Mouse (Mus musculus) bone marrow, adult 2 months (tissue): Measurements from ENCODE around the gene Ube2g1. TPM values are rescaled to one million over a fixed set of nuclear protein-coding genes. Genes with fewer than 3 reads are reported as not detected.

Experiments used
- H3K27ac ChIP-seq: fragments of 200-500 bp; 2 replicates; pipeline ENCODE4 v1.5.1; 2012; ENCODE audit warnings: low read depth, mild to moderate bottlenecking, control low read depth, inconsistent platforms, low read length; ENCODE audit not compliant: control insufficient read depth, poor library complexity, insufficient read depth
- H3K4me1 ChIP-seq: fragments of 200-500 bp; 2 replicates; pipeline ENCODE4 v1.6.1; 2011; ENCODE audit warnings: low read length; ENCODE audit not compliant: control insufficient read depth, insufficient read depth
- H3K4me3 ChIP-seq: fragments of 200-500 bp; replicated peaks from 2 replicates; pipeline ENCODE3; 2011; ENCODE audit warnings: mild to moderate bottlenecking, low read depth, low read length, control low read depth; ENCODE audit not compliant: control insufficient read depth
- CTCF ChIP-seq: fragments of 200-500 bp; IDR thresholded peaks from 2 replicates; pipeline ENCODE4 v1.5.1; 2011; ENCODE audit warnings: low read length, control low read depth; ENCODE audit not compliant: control insufficient read depth, insufficient read depth
- POLR2A ChIP-seq: fragments of 200-500 bp; IDR thresholded peaks from 2 replicates; pipeline ENCODE4 v1.6.1; 2011; ENCODE audit warnings: low read depth, mild to moderate bottlenecking, control low read depth, low read length, borderline replicate concordance; ENCODE audit not compliant: control insufficient read depth
- WGBS: fragments of 180-500 bp; shearing (Covaris S2); methylation state at CpG from one replicate; pipeline ENCODE4 v1.1.7; 2018; 5-methylcytosine and 5-hydroxymethylcytosine counted together
- polyA plus RNA-seq: library from polyadenylated mRNA; stranded (reverse); fragments of >200 nt; gene quantifications from 2 replicates; pipeline ENCODE4 v1.2.4, GENCODE M21; 2011; ENCODE audit warnings: low replicate concordance; ENCODE audit not compliant: missing spikeins, insufficient read depth, insufficient read length

The Ube2g1 gene
- polyA plus RNA-seq, 1 experiment: 14.1 TPM

DNA sequence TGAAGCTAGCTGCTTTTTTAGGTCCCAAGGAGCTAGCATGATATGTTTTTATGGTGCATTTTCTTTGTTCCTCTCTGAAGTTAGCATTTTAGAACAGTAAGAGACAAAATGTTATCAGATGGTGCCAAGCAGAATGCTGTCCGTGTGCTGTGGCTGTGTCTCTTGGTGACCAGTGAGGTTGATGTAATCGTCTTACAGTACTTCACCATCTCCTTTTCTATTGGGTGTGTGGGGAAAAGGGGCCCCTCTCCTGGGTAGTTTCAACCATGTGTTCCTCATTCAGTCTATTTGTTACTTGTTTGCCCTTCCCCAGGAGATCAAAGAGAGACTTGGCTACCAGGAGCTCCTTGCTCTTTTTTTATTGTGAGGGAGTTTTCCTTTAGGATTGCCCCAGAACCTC, 116.1 kb downstream of the Ube2g1 start:
- H3K27ac ChIP-seq: no peak overlapping the region
- H3K4me1 ChIP-seq: no peaks in the 10 kb centered on the region
- WGBS: 50% methylated on average over 2 of the region's 2 CpGs
- TF ChIP-seq CTCF (no peak), POLR2A (no peak)
- no peak overlapping the region for H3K4me3 ChIP-seq

DNA sequence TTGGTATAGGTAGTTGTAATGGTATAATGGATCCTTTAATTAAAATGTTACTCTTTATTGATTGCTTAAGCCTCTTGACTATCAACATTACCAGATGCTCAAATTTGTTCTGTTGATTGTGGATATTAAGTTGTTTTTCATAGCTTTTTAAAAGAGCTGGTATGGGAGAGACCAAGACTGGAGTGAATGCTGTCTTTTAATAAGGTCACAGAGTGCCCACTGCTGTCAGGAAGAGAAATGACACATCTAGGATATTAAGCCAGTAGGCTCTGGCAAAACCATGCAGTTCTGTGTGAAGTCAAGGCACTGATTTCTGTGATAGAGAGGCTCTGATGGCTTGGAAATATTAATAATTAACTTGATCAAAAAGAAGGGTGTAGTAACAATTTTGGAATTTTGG, 116.8 kb downstream of the Ube2g1 start:
- TF ChIP-seq CTCF (no peak), POLR2A (no peak)
- no peak overlapping the region for H3K27ac ChIP-seq
- H3K4me3 ChIP-seq: no peak overlapping the region
- no peaks in the 10 kb centered on the region for H3K4me1 ChIP-seq

DNA sequence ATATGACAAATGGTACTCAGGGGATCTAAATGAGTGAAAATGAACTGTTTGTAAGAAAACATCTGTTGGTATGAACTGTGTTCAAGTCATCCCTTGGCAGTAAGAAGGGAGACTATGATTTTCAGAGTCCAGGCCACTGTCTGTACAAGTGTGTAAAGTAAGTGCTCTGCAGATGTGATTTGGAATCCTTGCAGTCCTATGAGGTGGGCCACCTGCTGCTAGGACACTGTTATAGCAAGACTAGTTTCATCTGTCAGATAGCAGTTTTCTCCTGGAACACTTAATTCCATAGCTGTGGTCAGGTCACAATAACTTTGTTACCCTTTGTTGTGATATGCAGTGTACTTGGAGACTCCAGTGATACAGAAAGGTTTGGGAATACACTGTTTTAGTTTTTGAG, 118.9 kb downstream of the Ube2g1 start:
- H3K4me1 ChIP-seq: no peaks in the 10 kb centered on the region
- no peak overlapping the region for H3K4me3 ChIP-seq
- TF ChIP-seq CTCF (peak; percentile 14; the same call in 1 of the 2 replicates), POLR2A (no peak)
- no peak overlapping the region for H3K27ac ChIP-seq

DNA sequence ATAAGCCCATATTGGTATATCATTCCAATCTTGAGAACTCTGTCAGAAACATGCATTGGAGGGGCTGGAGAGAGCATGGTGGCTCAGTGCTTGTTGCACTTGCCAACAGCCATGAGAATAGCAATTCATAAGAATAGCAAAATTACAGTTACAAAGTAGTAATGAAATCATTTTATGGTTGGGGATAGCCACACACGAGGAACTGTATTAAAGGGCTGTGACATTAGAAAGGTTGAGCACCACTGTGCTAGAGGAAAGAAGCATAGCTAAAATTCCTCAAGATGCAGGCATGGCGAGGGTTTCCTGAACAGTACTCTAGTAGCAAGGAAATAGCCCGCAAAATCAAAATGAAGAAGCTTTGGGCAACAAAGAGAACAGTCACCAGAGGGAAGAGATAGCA, 126.7 kb downstream of the Ube2g1 start:
- Histone ChIP-seq H3K4me3 (no peak overlapping the region), H3K27ac (no peak overlapping the region), H3K4me1 (no peaks in the 10 kb centered on the region)
- no peak for TF ChIP-seq POLR2A
- TF ChIP-seq CTCF: no peak
- WGBS: 85% methylated on average over 3 of the region's 3 CpGs

DNA sequence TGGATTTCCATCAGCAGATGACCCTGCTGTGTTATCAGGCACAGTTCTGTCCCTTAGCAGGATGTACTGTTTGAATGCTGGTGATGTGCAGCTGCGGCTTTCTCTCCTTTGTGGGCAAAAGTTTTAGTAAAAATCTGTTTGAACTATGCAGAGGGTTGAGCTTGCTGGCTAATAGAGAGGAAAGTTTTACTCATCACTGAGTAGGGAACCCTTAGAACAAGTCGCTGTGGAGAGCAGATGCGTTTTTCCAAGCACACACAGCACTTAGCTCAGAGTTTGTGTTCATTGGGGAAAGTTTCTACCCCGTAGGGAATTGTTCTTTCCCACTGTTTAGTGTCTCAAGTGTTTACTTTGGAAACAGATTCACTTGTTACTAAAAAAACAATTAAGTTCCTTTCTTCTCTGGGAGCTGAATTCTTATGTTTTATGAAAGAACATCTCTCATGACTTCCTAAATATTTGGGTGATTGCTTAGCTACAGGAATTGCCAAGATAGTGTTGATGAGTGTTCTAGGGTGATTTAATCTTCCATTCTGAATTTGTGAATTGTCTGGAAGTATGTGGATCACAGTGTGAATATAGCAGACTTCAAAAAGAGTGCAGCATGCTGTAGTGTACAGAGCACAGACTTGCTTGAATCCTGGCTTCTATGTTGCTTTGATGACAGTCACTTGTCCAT, 127.9 kb downstream of the Ube2g1 start:
- 84% methylated on average over 4 of the region's 4 CpGs for WGBS
- H3K27ac ChIP-seq: no peak overlapping the region
- no peaks in the 10 kb centered on the region for H3K4me1 ChIP-seq
- H3K4me3 ChIP-seq: no peak overlapping the region
- TF ChIP-seq CTCF: no peak
- no peak for TF ChIP-seq POLR2A

DNA sequence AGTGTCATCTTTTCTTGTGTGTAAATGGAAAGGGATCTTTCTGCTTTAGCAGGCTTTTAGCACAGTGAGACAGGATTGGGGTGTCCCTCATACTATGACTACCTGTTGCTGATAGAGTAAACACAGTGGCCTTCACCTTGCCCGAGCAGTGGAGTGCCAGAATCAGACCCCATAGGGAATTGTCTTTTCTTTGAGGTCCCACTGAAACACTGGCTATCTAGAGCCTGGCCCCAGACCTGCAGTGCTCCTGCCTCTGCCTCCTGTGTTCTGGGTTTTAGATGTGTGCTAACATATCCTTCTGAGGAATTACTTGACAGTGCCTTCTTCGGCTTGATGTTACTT, 128.4 kb downstream of the Ube2g1 start:
- Histone ChIP-seq H3K4me1 (no peaks in the 10 kb centered on the region), H3K27ac (no peak overlapping the region), H3K4me3 (no peak overlapping the region)
- no peak for TF ChIP-seq CTCF
- no peak for TF ChIP-seq POLR2A
- WGBS: 85% methylated on average over 2 of the region's 2 CpGs

Other genes starting within 250 kb of the Ube2g1 start
- not detected in 2 replicates for gene Tekt1, start 244.8 kb upstream of the Ube2g1 start, polyA plus RNA-seq
- gene Smtnl2, start 195.6 kb upstream of the Ube2g1 start, polyA plus RNA-seq: 5.6 TPM in 1 of 2 replicates, not detected in the other
- gene Ggt6, start 171.8 kb upstream of the Ube2g1 start, polyA plus RNA-seq: not detected in 2 replicates
- 40.0 and 68.3 TPM in 2 replicates for gene Mybbp1a, start 165.9 kb upstream of the Ube2g1 start, polyA plus RNA-seq
- gene Spns2, start 117.4 kb upstream of the Ube2g1 start, polyA plus RNA-seq: 6.3 and 10.7 TPM in 2 replicates
- gene Spns3, start 56.8 kb upstream of the Ube2g1 start, polyA plus RNA-seq: 9.1 and 13.2 TPM in 2 replicates
- 17.7 and 30.3 TPM in 2 replicates for gene Ankfy1, start 82.7 kb downstream of the Ube2g1 start, polyA plus RNA-seq
- 1.8 and 4.4 TPM in 2 replicates for gene Cyb5d2, start 188.9 kb downstream of the Ube2g1 start, polyA plus RNA-seq
- gene Zzef1, start 188.9 kb downstream of the Ube2g1 start, polyA plus RNA-seq: 10.9 and 17.9 TPM in 2 replicates